Mouse (Mus musculus) liver, adult 2 months (tissue): ENCODE data around the gene Gadd45a.

ENCODE experiments used
- CTCF ChIP-seq: fragments of 200-500 bp; IDR thresholded peaks from 2 replicates; pipeline ENCODE4 v1.5.1; 2011; ENCODE audit warnings: low read depth, low read length, control low read depth
- POLR2A ChIP-seq: fragments of 200-500 bp; IDR thresholded peaks from 2 replicates; pipeline ENCODE4 v1.6.1; 2011; ENCODE audit warnings: low read length, control low read depth; ENCODE audit not compliant: insufficient read depth; ENCODE audit errors: extremely low read depth

GRCm38 (mm10) chr6:67049695-67050038 is 12.4 kb upstream of the Gadd45a start:
- TF ChIP-seq POLR2A (no peak), CTCF (no peak)
